Mouse (Mus musculus): Measurements from ENCODE around the gene Krtap13-1. TPM values are rescaled to one million over a fixed set of nuclear protein-coding genes. Genes with fewer than 3 reads are reported as not detected.

The Krtap13-1 gene
- total RNA-seq, 2 experiments from 2014 or later, result not detected

Other genes starting within 250 kb of the Krtap13-1 start
- not detected in 2 replicates for gene Cldn17, start 221.9 kb upstream of the Krtap13-1 start, total RNA-seq (2014; fragmentation: Nextera tagmentation)
- not detected in 2 replicates for gene Cldn17, start 221.9 kb upstream of the Krtap13-1 start, total RNA-seq (2017)
- gene Cldn8, start 165.7 kb upstream of the Krtap13-1 start, total RNA-seq (2014; fragmentation: Nextera tagmentation), result not detected in 2 replicates
- gene Cldn8, start 165.7 kb upstream of the Krtap13-1 start, total RNA-seq (2017), result not detected in 2 replicates
- not detected in 2 replicates for gene Krtap24-1, start 116.6 kb upstream of the Krtap13-1 start, total RNA-seq (2014; fragmentation: Nextera tagmentation)
- not detected in 2 replicates for gene Krtap24-1, start 116.6 kb upstream of the Krtap13-1 start, total RNA-seq (2017)
- gene 2310079G19Rik, start 101.2 kb upstream of the Krtap13-1 start, total RNA-seq (2014; fragmentation: Nextera tagmentation), result not detected in 2 replicates
- gene 2310079G19Rik, start 101.2 kb upstream of the Krtap13-1 start, total RNA-seq (2017), result not detected in 2 replicates
- gene Krtap26-1, start 81.1 kb upstream of the Krtap13-1 start, total RNA-seq (2014; fragmentation: Nextera tagmentation), result not detected in 2 replicates
- gene Krtap26-1, start 81.1 kb upstream of the Krtap13-1 start, total RNA-seq (2017), result not detected in 2 replicates
- gene Krtap27-1, start 57.2 kb upstream of the Krtap13-1 start, total RNA-seq (2014; fragmentation: Nextera tagmentation), result not detected in 2 replicates
- gene Krtap27-1, start 57.2 kb upstream of the Krtap13-1 start, total RNA-seq (2017), result not detected in 2 replicates
- gene 2310061N02Rik, start 20.9 kb upstream of the Krtap13-1 start, total RNA-seq (2014; fragmentation: Nextera tagmentation), result not detected in 2 replicates
- not detected in 2 replicates for gene 2310061N02Rik, start 20.9 kb upstream of the Krtap13-1 start, total RNA-seq (2017)
- gene Krtap13, start 22.8 kb downstream of the Krtap13-1 start, total RNA-seq (2014; fragmentation: Nextera tagmentation), result not detected in 2 replicates
- gene Krtap13, start 22.8 kb downstream of the Krtap13-1 start, total RNA-seq (2017), result not detected in 2 replicates
- gene 2310034C09Rik, start 30.0 kb downstream of the Krtap13-1 start, total RNA-seq (2014; fragmentation: Nextera tagmentation), result not detected in 2 replicates
- not detected in 2 replicates for gene 2310034C09Rik, start 30.0 kb downstream of the Krtap13-1 start, total RNA-seq (2017)
- gene 2310057N15Rik, start 45.3 kb downstream of the Krtap13-1 start, total RNA-seq (2014; fragmentation: Nextera tagmentation), result not detected in 2 replicates
- not detected in 2 replicates for gene 2310057N15Rik, start 45.3 kb downstream of the Krtap13-1 start, total RNA-seq (2017)
- gene Gm5965, start 49.0 kb downstream of the Krtap13-1 start, total RNA-seq (2014; fragmentation: Nextera tagmentation), result not detected in 2 replicates
- not detected in 2 replicates for gene Gm5965, start 49.0 kb downstream of the Krtap13-1 start, total RNA-seq (2017)
- not detected in 2 replicates for gene Gm20741, start 83.4 kb downstream of the Krtap13-1 start, total RNA-seq (2014; fragmentation: Nextera tagmentation)
- gene Gm20741, start 83.4 kb downstream of the Krtap13-1 start, total RNA-seq (2017), result not detected in 2 replicates
- not detected in 2 replicates for gene Krtap15, start 91.4 kb downstream of the Krtap13-1 start, total RNA-seq (2014; fragmentation: Nextera tagmentation)
- not detected in 2 replicates for gene Krtap15, start 91.4 kb downstream of the Krtap13-1 start, total RNA-seq (2017)
- gene Krtap14, start 97.3 kb downstream of the Krtap13-1 start, total RNA-seq (2014; fragmentation: Nextera tagmentation), result not detected in 2 replicates
- not detected in 2 replicates for gene Krtap14, start 97.3 kb downstream of the Krtap13-1 start, total RNA-seq (2017)
- gene Krtap19-1, start 140.5 kb downstream of the Krtap13-1 start, total RNA-seq (2014; fragmentation: Nextera tagmentation), result not detected in 2 replicates
- gene Krtap19-1, start 140.5 kb downstream of the Krtap13-1 start, total RNA-seq (2017), result not detected in 2 replicates
- gene Krtap19-2, start 145.4 kb downstream of the Krtap13-1 start, total RNA-seq (2014; fragmentation: Nextera tagmentation), result not detected in 2 replicates
- not detected in 2 replicates for gene Krtap19-2, start 145.4 kb downstream of the Krtap13-1 start, total RNA-seq (2017)
- gene Krtap19-3, start 149.2 kb downstream of the Krtap13-1 start, total RNA-seq (2014; fragmentation: Nextera tagmentation), result not detected in 2 replicates
- gene Krtap19-3, start 149.2 kb downstream of the Krtap13-1 start, total RNA-seq (2017), result not detected in 2 replicates
- gene Krtap19-4, start 156.2 kb downstream of the Krtap13-1 start, total RNA-seq (2014; fragmentation: Nextera tagmentation), result not detected in 2 replicates
- gene Krtap19-4, start 156.2 kb downstream of the Krtap13-1 start, total RNA-seq (2017), result not detected in 2 replicates
- not detected in 2 replicates for gene Krtap19-5, start 167.6 kb downstream of the Krtap13-1 start, total RNA-seq (2014; fragmentation: Nextera tagmentation)
- gene Krtap19-5, start 167.6 kb downstream of the Krtap13-1 start, total RNA-seq (2017), result not detected in 2 replicates
- gene Krtap19-9b, start 203.4 kb downstream of the Krtap13-1 start, total RNA-seq (2014; fragmentation: Nextera tagmentation), result not detected in 2 replicates
- not detected in 2 replicates for gene Krtap19-9b, start 203.4 kb downstream of the Krtap13-1 start, total RNA-seq (2017)
- not detected in 2 replicates for gene Krtap16-3, start 234.0 kb downstream of the Krtap13-1 start, total RNA-seq (2014; fragmentation: Nextera tagmentation)
- not detected in 2 replicates for gene Krtap16-3, start 234.0 kb downstream of the Krtap13-1 start, total RNA-seq (2017)

Data from megakaryocyte-erythroid progenitor cell, adult 5-6 weeks (primary cell).